Mouse (Mus musculus) embryo, embryonic 9.5 days (tissue): ENCODE measurements around the gene Ska2.

Experiments
- DNase-seq: peaks from one replicate; pipeline ENCODE4 v3.0.0-alpha.2; 2017; ENCODE audit errors: extremely low spot score

Ska2 gene

GRCm38 (mm10) chr11:87108755-87109518 lies at the start of gene Ska2:
TSS of gene Ska2 (plus strand) at chr11:87109234.
- peak; percentile 98 for DNase-seq

- DNase-seq = no peak
Observed at GRCm38 (mm10) chr11:87060410-87060809, 48.6 kb upstream of the Ska2 start.

GRCm38 (mm10) chr11:87062087-87062486 lies 46.9 kb upstream of the Ska2 start:
- no peak for DNase-seq

GRCm38 (mm10) chr11:87073343-87073865 lies 35.6 kb upstream of the Ska2 start:
- DNase-seq = peak; percentile 70

- DNase-seq = peak; percentile 88
Observed at GRCm38 (mm10) chr11:87073866-87074440, 35.1 kb upstream of the Ska2 start, which contains the start of gene Gdpd1. TSS of gene Gdpd1 (minus strand) at chr11:87074062.

- no peak for DNase-seq
Observed at GRCm38 (mm10) chr11:87083712-87084111, 25.3 kb upstream of the Ska2 start.

- no peak for DNase-seq
Observed at GRCm38 (mm10) chr11:87085461-87085860, 23.6 kb upstream of the Ska2 start.

- peak; percentile 85 for DNase-seq
Observed at GRCm38 (mm10) chr11:87086290-87086984, 22.6 kb upstream of the Ska2 start, which contains the start of gene Smg8. TSS of gene Smg8 (minus strand) at chr11:87086774.

GRCm38 (mm10) chr11:87087142-87087541 lies 21.9 kb upstream of the Ska2 start:
- no peak for DNase-seq

- no peak for DNase-seq
Observed at GRCm38 (mm10) chr11:87108409-87108754, 652 bp upstream of the Ska2 start, which contains the start of gene Prr11. TSS of gene Prr11 (minus strand) at chr11:87108708.

GRCm38 (mm10) chr11:87109519-87110171 lies 611 bp downstream of the Ska2 start:
- no peak for DNase-seq

GRCm38 (mm10) chr11:87110172-87110909 lies 1.3 kb downstream of the Ska2 start:
- no peak for DNase-seq

GRCm38 (mm10) chr11:87121864-87122263 lies 12.8 kb downstream of the Ska2 start:
- DNase-seq = no peak

- DNase-seq = no peak
Observed at GRCm38 (mm10) chr11:87125562-87125961, 16.5 kb downstream of the Ska2 start.

GRCm38 (mm10) chr11:87126281-87126823 lies 17.3 kb downstream of the Ska2 start:
- peak; percentile 57 for DNase-seq

- DNase-seq = peak; percentile 94
Observed at GRCm38 (mm10) chr11:87126824-87127816, 18.1 kb downstream of the Ska2 start, which contains the start of gene Trim37. TSS of gene Trim37 (plus strand) at chr11:87127077.

GRCm38 (mm10) chr11:87136233-87136632 lies 27.2 kb downstream of the Ska2 start:
- no peak for DNase-seq

GRCm38 (mm10) chr11:87158012-87158411 lies 49.0 kb downstream of the Ska2 start:
- DNase-seq = no peak

GRCm38 (mm10) chr11:87162687-87163086 lies 53.7 kb downstream of the Ska2 start:
- DNase-seq = no peak

GRCm38 (mm10) chr11:87163751-87164150 lies 54.7 kb downstream of the Ska2 start:
- DNase-seq = no peak
